Mouse (Mus musculus) spleen, embryonic (tissue): ENCODE measurements around the gene Tdrd6.

Experiments used
- CTCF ChIA-PET: fragments of 350-600 bp; sonication (Branson Sonifier 250); formaldehyde crosslinking; loops from one replicate; lab custom pipeline; 2022; lab: Charles Lee

Tdrd6 gene

GRCm38 (mm10) chr17:43619156-43619555, 10.9 kb downstream of the Tdrd6 start:
- CTCF ChIA-PET: no interaction called here

- CTCF ChIA-PET: interaction anchor here (0.7 kb wide), 1 partner anchor 484 kb away, joined by 7 read pairs; no protein-coding TSS in a partner anchor
These were observed 17.9 kb downstream of the Tdrd6 start for GRCm38 (mm10) chr17:43612221-43612620.

- CTCF ChIA-PET: interaction anchor here (1.0 kb wide), 1 partner anchor 16 kb away, joined by 3 read pairs; no protein-coding TSS in a partner anchor
These were observed 18.5 kb downstream of the Tdrd6 start for GRCm38 (mm10) chr17:43611586-43611985.

GRCm38 (mm10) chr17:43606704-43607103, 23.4 kb downstream of the Tdrd6 start:
- CTCF ChIA-PET: interaction anchor here (0.6 to 1.4 kb wide), 2 partner anchors 89 to 1239 kb away, joined by 3 to 6 read pairs; no protein-coding TSS in a partner anchor

- CTCF ChIA-PET: no interaction called here
These were observed 31.4 kb downstream of the Tdrd6 start for GRCm38 (mm10) chr17:43598706-43599105.

GRCm38 (mm10) chr17:43597742-43598141, 32.4 kb downstream of the Tdrd6 start:
- CTCF ChIA-PET: interaction anchor here (0.7 kb wide), 1 partner anchor 10 kb away, joined by 3 read pairs; no protein-coding TSS in a partner anchor

- CTCF ChIA-PET: no interaction called here
These were observed 37.5 kb downstream of the Tdrd6 start for GRCm38 (mm10) chr17:43592296-43593291.

- CTCF ChIA-PET: no interaction called here
These were observed 39.6 kb downstream of the Tdrd6 start for GRCm38 (mm10) chr17:43590531-43590930.

- CTCF ChIA-PET: no interaction called here
These were observed 40.3 kb downstream of the Tdrd6 start for GRCm38 (mm10) chr17:43589750-43590149.

- CTCF ChIA-PET: no interaction called here
These were observed 42.8 kb downstream of the Tdrd6 start for GRCm38 (mm10) chr17:43587278-43587677.

- CTCF ChIA-PET: no interaction called here
These were observed 45.3 kb downstream of the Tdrd6 start for GRCm38 (mm10) chr17:43584771-43585170.

GRCm38 (mm10) chr17:43581012-43581467, 49.1 kb downstream of the Tdrd6 start:
- CTCF ChIA-PET: no interaction called here

- CTCF ChIA-PET: no interaction called here
These were observed 49.6 kb downstream of the Tdrd6 start for GRCm38 (mm10) chr17:43580456-43580855.

GRCm38 (mm10) chr17:43573624-43574073, 56.5 kb downstream of the Tdrd6 start:
- CTCF ChIA-PET: no interaction called here

- CTCF ChIA-PET: no interaction called here
These were observed 60.8 kb downstream of the Tdrd6 start for GRCm38 (mm10) chr17:43569287-43569686.

- CTCF ChIA-PET: no interaction called here
These were observed 61.9 kb downstream of the Tdrd6 start, which contains the start of gene Pla2g7 for GRCm38 (mm10) chr17:43567992-43568888. Pla2g7 (plus strand) TSS chr17:43568098.

- CTCF ChIA-PET: no interaction called here
These were observed 62.5 kb downstream of the Tdrd6 start for GRCm38 (mm10) chr17:43567593-43567991.
